Mouse (Mus musculus) kidney, adult 2 months (tissue): ENCODE measurements around the gene Thra. TPM values are rescaled to one million over a fixed set of nuclear protein-coding genes. Genes with fewer than 3 reads are reported as not detected.

ENCODE experiments used
- DNase-seq: peaks from one replicate; pipeline ENCODE4 v3.0.0; 2021
- H3K27ac ChIP-seq: fragments of 200-500 bp; 2 replicates; pipeline ENCODE4 v1.5.1; 2012; ENCODE audit warnings: low read depth, low read length, control low read depth, inconsistent platforms; ENCODE audit not compliant: insufficient read depth
- H3K27me3 ChIP-seq: fragments of 200-500 bp; replicated peaks from 2 replicates; pipeline ENCODE4 v1.6.1; 2012; ENCODE audit warnings: mild to moderate bottlenecking, moderate library complexity, low read length, inconsistent platforms; ENCODE audit not compliant: control insufficient read depth, insufficient read depth
- H3K36me3 ChIP-seq: fragments of 200-500 bp; 2 replicates; pipeline ENCODE4 v1.6.1; 2012; ENCODE audit warnings: mild to moderate bottlenecking, moderate library complexity, low read length, inconsistent platforms; ENCODE audit not compliant: control insufficient read depth, insufficient read depth
- H3K4me1 ChIP-seq: fragments of 200-500 bp; 2 replicates; pipeline ENCODE4 v1.6.1; 2011; ENCODE audit warnings: low read length; ENCODE audit not compliant: control insufficient read depth, insufficient read depth
- H3K4me3 ChIP-seq: fragments of 200-500 bp; 2 replicates; pipeline ENCODE4 v1.5.1; 2011; ENCODE audit warnings: mild to moderate bottlenecking, low read depth, low read length, control low read depth; ENCODE audit not compliant: insufficient read depth
- CTCF ChIP-seq: fragments of 200-500 bp; conservative IDR thresholded peaks from 2 replicates; pipeline ENCODE4 v1.5.1; 2011; ENCODE audit warnings: low read depth, mild to moderate bottlenecking, control low read depth, low read length, moderate library complexity, mixed read lengths; ENCODE audit not compliant: insufficient read depth, insufficient read length
- POLR2A ChIP-seq: fragments of 200-500 bp; IDR thresholded peaks from one replicate; pipeline ENCODE4 v1.6.1; 2011; ENCODE audit warnings: low read depth, low read length, control low read depth
- WGBS: fragments of 180-500 bp; shearing (Covaris S2); methylation state at CpG from one replicate; pipeline ENCODE4 v1.1.7; 2018; 5-methylcytosine and 5-hydroxymethylcytosine counted together
- polyA plus RNA-seq: library from polyadenylated mRNA; depleted of rRNA; stranded (reverse); fragments of >200 nt; gene quantifications from 2 replicates; pipeline ENCODE4 v1.2.3, GENCODE M21; 2012

Thra gene
- polyA plus RNA-seq, 1 experiment: 92.7 TPM

- under 1% methylated on average over 22 of the region's 22 CpGs for WGBS
- Histone ChIP-seq H3K27me3 (no peaks in the 10 kb centered on the region), H3K4me3 (peak within 1 kb of the TSS; percentile 79), H3K36me3 (peaks cover 22% of the 10 kb centered on the region), H3K27ac (peak within 1 kb of the TSS; percentile 95), H3K4me1 (peaks cover 17% of the 10 kb centered on the region)
- no peak for DNase-seq
- TF ChIP-seq POLR2A (peak; percentile 97), CTCF (no peak)
These were observed 34.3 kb downstream of the Thra start, which contains the start of gene Nr1d1 for GRCm38 (mm10) chr11:98774582-98775347. Gene Nr1d1, minus strand, starts transcription at chr11:98775333.

- Histone ChIP-seq H3K27ac (peak overlapping the region; percentile 95), H3K27me3 (no peaks in the 10 kb centered on the region), H3K4me3 (peak overlapping the region; percentile 20), H3K36me3 (peaks cover 14% of the 10 kb centered on the region), H3K4me1 (peaks cover 17% of the 10 kb centered on the region)
- peak; percentile 100 for DNase-seq
- no peak for TF ChIP-seq CTCF
- TF ChIP-seq POLR2A: no peak
- WGBS: under 1% methylated on average over 15 of the region's 15 CpGs
These were observed 35.1 kb downstream of the Thra start for GRCm38 (mm10) chr11:98775348-98776051.

- Histone ChIP-seq H3K27ac (peak overlapping the region; percentile 95), H3K4me3 (peak overlapping the region; percentile 5; the same call in 1 of the 2 replicates), H3K27me3 (no peaks in the 10 kb centered on the region), H3K36me3 (peaks cover 7% of the 10 kb centered on the region; the same call in 1 of the 2 replicates), H3K4me1 (peaks cover 17% of the 10 kb centered on the region)
- TF ChIP-seq CTCF (no peak), POLR2A (no peak)
- DNase-seq: no peak
- WGBS: 25% methylated on average over 12 of the region's 12 CpGs
These were observed 35.8 kb downstream of the Thra start for GRCm38 (mm10) chr11:98776052-98776764.

GRCm38 (mm10) chr11:98776843-98777590 is 36.6 kb downstream of the Thra start:
- H3K27me3 ChIP-seq: no peaks in the 10 kb centered on the region
- DNase-seq: peak; percentile 94
- peaks cover 20% of the 10 kb centered on the region for H3K4me1 ChIP-seq
- H3K27ac ChIP-seq: peak overlapping the region; percentile 95
- whole genome bisulfite sequencing: 7% methylated on average over 9 of the region's 9 CpGs
- H3K4me3 ChIP-seq: no peak overlapping the region
- H3K36me3 ChIP-seq: no peaks in the 10 kb centered on the region; the same call in 1 of the 2 replicates
- no peak for TF ChIP-seq CTCF
- TF ChIP-seq POLR2A: peak; percentile 77

GRCm38 (mm10) chr11:98777888-98778287 is 37.5 kb downstream of the Thra start:
- no peak for DNase-seq
- no peaks in the 10 kb centered on the region for H3K36me3 ChIP-seq
- H3K4me1 ChIP-seq: peaks cover 26% of the 10 kb centered on the region
- H3K4me3 ChIP-seq: no peak overlapping the region
- H3K27me3 ChIP-seq: no peaks in the 10 kb centered on the region
- no peak for TF ChIP-seq POLR2A
- TF ChIP-seq CTCF: no peak
- H3K27ac ChIP-seq: no peak overlapping the region

- Histone ChIP-seq H3K4me3 (no peak overlapping the region), H3K27me3 (no peaks in the 10 kb centered on the region), H3K27ac (peak overlapping the region; percentile 34), H3K4me1 (peaks cover 35% of the 10 kb centered on the region), H3K36me3 (no peaks in the 10 kb centered on the region)
- no peak for TF ChIP-seq CTCF
- TF ChIP-seq POLR2A: no peak
- peak; percentile 65 for DNase-seq
- 36% methylated on average over 13 of the region's 14 CpGs for WGBS
These were observed 41.5 kb downstream of the Thra start for GRCm38 (mm10) chr11:98781851-98782512.
